Mouse (Mus musculus): ENCODE measurements around the gene Ehd4. TPM values are rescaled to one million over a fixed set of nuclear protein-coding genes. Genes with fewer than 3 reads are reported as not detected.

The Ehd4 gene
- polyA plus RNA-seq, 1 experiment from 2014 or later = 19.8 TPM

- WGBS = 88% methylated on average over 3 of the region's 3 CpGs
- H3K36me3 ChIP-seq = no peaks in the 10 kb centered on the region
- ATAC-seq (ENCODE audit: low FRiP score, low read depth) = no peak
- H3K4me1 ChIP-seq (replicated peaks) = no peaks in the 10 kb centered on the region
- H3K27ac ChIP-seq (replicated peaks) = no peak overlapping the region
- H3K9me3 ChIP-seq = no peaks in the 10 kb centered on the region
- H3K9ac ChIP-seq = no peak overlapping the region
- H3K4me2 ChIP-seq = no peak overlapping the region
- H3K27me3 ChIP-seq = no peaks in the 10 kb centered on the region
- no peak overlapping the region for H3K4me3 ChIP-seq
Observed at GRCm38 (mm10) chr2:120086038-120086437, 68.4 kb downstream of the Ehd4 start.

DNA sequence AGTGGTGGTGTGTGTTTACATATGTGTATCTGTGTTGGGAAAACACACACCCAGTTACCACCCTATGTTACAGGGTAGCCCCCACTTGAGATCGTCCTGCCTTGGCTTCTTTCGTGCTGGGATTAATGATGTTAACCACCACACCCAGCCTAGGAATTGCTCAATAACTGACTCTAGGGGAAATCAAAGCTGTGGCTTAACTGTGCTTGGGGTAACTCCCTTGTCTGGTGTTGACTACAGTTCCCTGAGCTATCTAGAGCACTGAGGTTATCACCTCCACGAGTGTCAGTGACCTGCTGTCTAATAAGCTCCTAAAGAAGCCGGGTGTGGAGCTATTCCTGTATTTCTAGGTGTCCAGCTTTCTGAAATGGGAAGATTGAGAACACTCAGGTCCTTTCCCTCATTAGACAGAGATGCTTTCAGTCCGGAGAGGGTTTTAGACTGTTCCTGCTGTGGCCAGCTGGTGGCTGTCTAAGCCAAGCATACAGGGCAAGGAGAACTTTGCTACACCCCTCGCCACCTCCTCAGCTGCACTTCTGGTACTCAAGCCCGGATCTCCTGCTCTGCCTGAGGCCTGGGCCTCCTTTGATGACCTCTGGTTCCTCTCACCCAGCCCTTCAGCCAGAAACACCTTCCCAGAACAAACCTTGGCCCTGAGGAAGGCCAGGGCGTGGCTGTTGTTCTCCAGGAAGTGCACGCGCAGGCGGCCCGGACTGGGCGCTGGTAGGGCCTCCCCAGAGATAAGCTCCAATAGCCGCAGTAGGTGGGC is 69.6 kb downstream of the Ehd4 start:
- Histone ChIP-seq H3K27ac (replicated peaks) (no peak overlapping the region), H3K9ac (no peak overlapping the region), H3K4me3 (no peak overlapping the region), H3K4me1 (replicated peaks) (no peaks in the 10 kb centered on the region), H3K9me3 (no peaks in the 10 kb centered on the region), H3K27me3 (no peaks in the 10 kb centered on the region), H3K4me2 (no peak overlapping the region), H3K36me3 (no peaks in the 10 kb centered on the region)
- no peak for ATAC-seq (ENCODE audit: low FRiP score, low read depth)
- WGBS = 89% methylated on average over 14 of the region's 14 CpGs

- Histone ChIP-seq H3K9me3 (no peaks in the 10 kb centered on the region), H3K27me3 (0 out of 2 replicates have a peak, but pooled peaks cover under 1% of the 10 kb centered on the region), H3K4me1 (replicated peaks) (no peaks in the 10 kb centered on the region), H3K4me3 (no peak overlapping the region), H3K36me3 (no peaks in the 10 kb centered on the region), H3K27ac (replicated peaks) (no peak overlapping the region), H3K4me2 (no peak overlapping the region), H3K9ac (no peak overlapping the region)
- 69% methylated on average over 2 of the region's 2 CpGs for WGBS
- ATAC-seq (ENCODE audit: low FRiP score, low read depth) = no peak
Observed at GRCm38 (mm10) chr2:120082416-120082815, 72.0 kb downstream of the Ehd4 start.

DNA sequence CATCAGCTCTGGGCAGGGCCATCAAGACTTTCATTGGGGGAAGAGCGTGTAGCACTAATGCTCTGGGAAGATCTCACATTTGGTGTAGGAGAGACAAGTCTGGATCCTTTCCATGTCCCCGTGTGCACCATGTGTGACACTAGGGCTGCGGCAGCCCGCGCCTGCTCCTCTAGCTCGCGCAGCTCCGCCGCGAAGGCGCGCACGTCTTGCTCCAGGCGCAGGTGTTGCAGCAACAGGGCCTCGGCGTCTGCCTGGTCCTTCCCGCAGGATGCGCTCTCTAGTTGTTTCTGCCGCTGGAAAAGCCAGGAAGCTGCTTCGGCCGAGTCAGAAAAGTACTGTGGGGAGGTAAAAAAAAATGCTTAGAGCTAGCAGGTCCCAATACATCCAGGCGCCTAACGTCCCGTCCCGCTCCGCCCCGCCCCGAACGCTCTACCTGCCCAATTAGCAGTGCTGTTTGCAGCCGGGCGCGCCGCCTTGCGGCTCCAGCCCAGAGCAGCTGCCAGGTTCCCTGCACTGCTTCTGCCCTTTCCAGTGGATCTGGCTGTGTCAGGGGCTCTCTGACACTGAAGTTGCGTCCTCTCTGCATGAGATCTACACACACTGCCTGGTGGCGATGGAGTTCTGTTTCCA is 78.2 kb downstream of the Ehd4 start:
- ATAC-seq (ENCODE audit: low FRiP score, low read depth) = peak; percentile 80; the same call in 1 of the 2 replicates
- H3K9me3 ChIP-seq = no peaks in the 10 kb centered on the region
- no peak overlapping the region for H3K27ac ChIP-seq (replicated peaks)
- WGBS = 2% methylated on average over 36 of the region's 36 CpGs
- H3K9ac ChIP-seq = peak overlapping the region; percentile 36
- H3K27me3 ChIP-seq = peaks cover 24% of the 10 kb centered on the region
- peak overlapping the region; percentile 74 for H3K4me2 ChIP-seq
- H3K36me3 ChIP-seq = no peaks in the 10 kb centered on the region
- H3K4me1 ChIP-seq (replicated peaks) = peaks cover 10% of the 10 kb centered on the region
- H3K4me3 ChIP-seq = peak overlapping the region; percentile 44

GRCm38 (mm10) chr2:120074096-120074495 is 80.3 kb downstream of the Ehd4 start:
- Histone ChIP-seq H3K4me1 (replicated peaks) (peaks cover 12% of the 10 kb centered on the region), H3K4me3 (no peak overlapping the region), H3K9ac (no peak overlapping the region), H3K4me2 (no peak overlapping the region), H3K36me3 (no peaks in the 10 kb centered on the region), H3K9me3 (no peaks in the 10 kb centered on the region), H3K27me3 (peaks cover 24% of the 10 kb centered on the region), H3K27ac (replicated peaks) (no peak overlapping the region)
- 88% methylated on average over 4 of the region's 4 CpGs for WGBS
- no peak for ATAC-seq (ENCODE audit: low FRiP score, low read depth)

- Histone ChIP-seq H3K4me1 (replicated peaks) (0 out of 2 replicates have a peak, but pooled peaks cover 7% of the 10 kb centered on the region), H3K27me3 (peaks cover under 1% of the 10 kb centered on the region; the same call in 1 of the 2 replicates), H3K9me3 (no peaks in the 10 kb centered on the region), H3K9ac (no peak overlapping the region), H3K4me3 (no peak overlapping the region), H3K4me2 (no peak overlapping the region), H3K36me3 (no peaks in the 10 kb centered on the region), H3K27ac (replicated peaks) (no peak overlapping the region)
- 65% methylated on average over 8 of the region's 8 CpGs for WGBS
- ATAC-seq (ENCODE audit: low FRiP score, low read depth) = no peak
Observed at GRCm38 (mm10) chr2:120069466-120069990, 84.9 kb downstream of the Ehd4 start.

DNA sequence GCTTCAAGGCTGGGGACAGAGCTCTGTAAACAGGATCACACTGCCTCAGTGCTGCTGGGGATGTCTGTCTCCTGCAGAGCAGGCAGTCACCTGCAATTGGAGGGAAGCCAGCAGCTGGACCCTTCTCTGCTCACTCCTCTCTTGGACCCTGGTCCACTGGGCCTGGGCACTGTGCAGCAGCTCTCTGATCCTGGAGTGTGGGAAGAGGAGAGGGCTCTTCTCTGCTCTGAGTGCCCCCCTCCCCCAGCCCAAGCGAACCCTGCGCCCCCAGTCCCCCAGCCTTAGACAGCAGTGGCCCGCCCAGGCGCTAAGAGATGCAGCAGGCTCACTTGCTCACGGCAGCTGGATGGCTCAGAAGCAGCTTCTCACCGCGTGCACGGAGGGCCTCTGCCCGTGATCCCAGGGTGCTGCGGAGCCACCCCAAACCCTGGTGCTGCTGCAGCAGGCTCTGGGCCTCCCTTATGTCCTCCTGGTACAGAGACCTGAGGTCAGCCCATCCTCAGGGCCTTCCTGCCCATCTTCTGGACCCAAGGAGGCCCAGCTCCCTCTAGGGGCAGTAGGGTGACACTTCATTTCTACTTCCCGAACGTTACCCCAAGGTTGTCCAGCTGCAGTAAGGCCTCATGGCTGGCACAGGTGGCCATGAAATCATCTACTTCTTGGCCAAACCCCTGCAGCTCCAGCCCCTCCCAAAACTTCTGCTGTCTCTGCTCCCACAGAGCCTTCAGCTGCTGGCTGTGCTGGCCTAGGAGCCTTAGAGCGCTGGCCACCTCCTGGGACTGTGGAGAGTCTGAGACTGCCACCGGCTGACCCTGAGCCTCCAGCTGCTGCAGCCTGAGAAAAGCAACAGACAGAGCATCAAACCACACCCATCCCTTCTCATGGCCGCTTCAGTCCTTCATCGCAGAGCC is 85.6 kb downstream of the Ehd4 start:
- Histone ChIP-seq H3K36me3 (no peaks in the 10 kb centered on the region), H3K4me1 (replicated peaks) (0 out of 2 replicates have a peak, but pooled peaks cover 7% of the 10 kb centered on the region), H3K4me3 (no peak overlapping the region), H3K9me3 (no peaks in the 10 kb centered on the region), H3K27me3 (no peaks in the 10 kb centered on the region; the same call in 1 of the 2 replicates), H3K27ac (replicated peaks) (no peak overlapping the region), H3K9ac (no peak overlapping the region), H3K4me2 (no peak overlapping the region)
- peak; percentile 49; the same call in 1 of the 2 replicates for ATAC-seq (ENCODE audit: low FRiP score, low read depth)
- 39% methylated on average over 16 of the region's 16 CpGs for WGBS

DNA sequence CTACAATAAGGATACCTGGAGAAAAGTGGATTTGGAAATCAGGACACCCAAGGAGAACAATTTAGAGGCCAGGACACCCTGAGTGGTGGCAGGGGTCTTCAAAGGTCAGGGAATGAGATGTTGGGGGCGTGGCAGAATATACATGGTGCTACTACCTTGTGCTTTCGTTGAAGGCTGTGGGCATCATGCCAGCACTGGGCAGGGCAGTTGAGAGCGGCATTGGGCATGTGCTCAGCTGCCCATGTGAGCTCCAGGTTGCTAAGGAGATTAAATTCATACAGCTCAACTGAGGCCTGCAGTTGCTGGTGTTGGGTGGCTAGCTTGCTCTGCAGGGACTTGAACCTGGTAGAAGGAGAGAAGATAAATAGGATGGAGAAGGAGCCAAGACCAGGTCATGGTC is 88.2 kb downstream of the Ehd4 start:
- no peaks in the 10 kb centered on the region for H3K36me3 ChIP-seq
- no peak overlapping the region for H3K27ac ChIP-seq (replicated peaks)
- H3K9ac ChIP-seq = no peak overlapping the region
- no peaks in the 10 kb centered on the region; the same call in 1 of the 2 replicates for H3K27me3 ChIP-seq
- no peak overlapping the region for H3K4me2 ChIP-seq
- no peak overlapping the region for H3K4me3 ChIP-seq
- no peaks in the 10 kb centered on the region for H3K9me3 ChIP-seq
- ATAC-seq (ENCODE audit: low FRiP score, low read depth) = no peak
- 0 out of 2 replicates have a peak, but pooled peaks cover 7% of the 10 kb centered on the region for H3K4me1 ChIP-seq (replicated peaks)
- WGBS = 79% methylated on average over 3 of the region's 3 CpGs

DNA sequence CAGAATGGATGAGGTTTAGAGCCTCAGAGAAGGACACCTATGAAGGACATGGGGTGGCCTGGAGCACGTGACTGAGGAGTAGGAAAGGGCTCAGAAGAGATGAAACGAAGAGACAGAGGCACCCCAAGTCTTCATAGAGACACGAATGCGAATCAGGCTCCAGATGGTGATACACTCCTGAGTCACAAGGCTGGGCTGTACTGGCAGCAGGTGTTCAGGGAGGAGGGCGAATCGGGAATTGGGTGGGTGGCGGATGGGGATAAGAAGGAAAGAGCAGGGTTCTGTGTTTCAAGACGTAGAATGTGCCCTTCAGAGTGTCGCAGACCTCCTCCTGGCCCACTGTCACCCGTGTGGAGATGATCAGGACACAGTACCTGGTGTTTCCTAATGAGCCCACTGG is 89.2 kb downstream of the Ehd4 start:
- Histone ChIP-seq H3K4me3 (no peak overlapping the region), H3K27ac (replicated peaks) (no peak overlapping the region), H3K4me2 (no peak overlapping the region), H3K27me3 (no peaks in the 10 kb centered on the region; the same call in 1 of the 2 replicates), H3K9me3 (no peaks in the 10 kb centered on the region), H3K36me3 (no peaks in the 10 kb centered on the region), H3K4me1 (replicated peaks) (0 out of 2 replicates have a peak, but pooled peaks cover 7% of the 10 kb centered on the region), H3K9ac (no peak overlapping the region)
- ATAC-seq (ENCODE audit: low FRiP score, low read depth) = no peak
- WGBS = 94% methylated on average over 10 of the region's 10 CpGs

- H3K27me3 ChIP-seq = no peaks in the 10 kb centered on the region; the same call in 1 of the 2 replicates
- no peak overlapping the region for H3K4me3 ChIP-seq
- no peak overlapping the region for H3K4me2 ChIP-seq
- no peaks in the 10 kb centered on the region for H3K36me3 ChIP-seq
- H3K9me3 ChIP-seq = no peaks in the 10 kb centered on the region
- 0 out of 2 replicates have a peak, but pooled peaks cover 7% of the 10 kb centered on the region for H3K4me1 ChIP-seq (replicated peaks)
- WGBS = 87% methylated on average over 6 of the region's 6 CpGs
- H3K9ac ChIP-seq = no peak overlapping the region
- H3K27ac ChIP-seq (replicated peaks) = no peak overlapping the region
- no peak for ATAC-seq (ENCODE audit: low FRiP score, low read depth)
Observed at GRCm38 (mm10) chr2:120064639-120065038, 89.8 kb downstream of the Ehd4 start.

GRCm38 (mm10) chr2:120062248-120062647 is 92.2 kb downstream of the Ehd4 start:
- ATAC-seq (ENCODE audit: low FRiP score, low read depth) = no peak
- H3K4me3 ChIP-seq = no peak overlapping the region
- no peak overlapping the region for H3K27ac ChIP-seq (replicated peaks)
- H3K36me3 ChIP-seq = no peaks in the 10 kb centered on the region
- H3K4me2 ChIP-seq = no peak overlapping the region
- H3K9me3 ChIP-seq = no peaks in the 10 kb centered on the region
- WGBS = 82% methylated on average over 8 of the region's 8 CpGs
- H3K4me1 ChIP-seq (replicated peaks) = no peaks in the 10 kb centered on the region
- no peaks in the 10 kb centered on the region for H3K27me3 ChIP-seq
- no peak overlapping the region for H3K9ac ChIP-seq

Data from hindbrain, embryonic 15.5 days (tissue).